Mouse (Mus musculus): ENCODE data around the gene Tgm2. TPM values are rescaled to one million over a fixed set of nuclear protein-coding genes. Genes with fewer than 3 reads are reported as not detected.
A peak's percentile ranks its signal among the peaks of the same experiment; 100 is the strongest.

The Tgm2 gene
- polyA plus RNA-seq, 1 experiment, result 9.7 TPM

DNA sequence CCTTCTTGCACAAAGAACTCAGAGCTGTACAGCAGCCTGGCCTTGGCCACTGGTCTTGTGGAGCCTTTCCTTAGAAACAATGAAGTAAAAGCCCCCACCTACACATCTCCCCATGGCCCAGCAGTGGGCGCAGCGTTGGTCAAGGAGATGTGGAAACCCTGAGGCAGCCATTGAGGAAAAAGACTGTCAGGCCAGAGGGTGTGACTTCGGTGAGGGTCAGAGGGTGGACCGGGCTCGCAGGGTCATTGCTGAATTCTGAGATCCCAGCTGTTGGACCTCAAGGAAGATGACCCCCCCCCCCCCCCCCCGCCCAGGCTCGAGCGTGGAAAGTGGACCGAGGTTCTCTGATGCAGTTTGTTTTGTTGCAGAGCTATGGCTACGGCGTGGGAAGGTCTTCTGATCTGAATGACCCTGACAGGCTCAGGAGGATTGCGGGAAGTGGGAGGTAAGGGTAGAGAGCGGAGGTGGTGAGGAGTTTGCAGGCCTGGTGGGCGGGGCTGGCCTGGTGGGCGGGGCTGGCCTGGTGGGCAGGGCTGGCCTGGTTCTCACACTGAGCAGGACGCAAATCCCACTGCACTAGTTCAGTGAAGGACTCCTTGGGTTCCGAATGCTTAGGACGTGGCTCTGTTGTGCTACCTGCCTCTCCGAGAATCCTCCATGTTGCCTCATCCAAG is 32.6 kb upstream of the Tgm2 start:
- TF ChIP-seq CTCF (IDR thresholded peaks at IDR 0.05; ENCODE audit: borderline replicate concordance, extremely low read depth, insufficient read depth, insufficient read length) (no peak), POLR2A (IDR thresholded peaks at IDR 0.05; ENCODE audit: borderline replicate concordance, extremely low read depth, insufficient read depth, insufficient read length, poor library complexity, severe bottlenecking) (no peak)
- peak; percentile 66 for DNase-seq (ENCODE audit: low read depth)

DNA sequence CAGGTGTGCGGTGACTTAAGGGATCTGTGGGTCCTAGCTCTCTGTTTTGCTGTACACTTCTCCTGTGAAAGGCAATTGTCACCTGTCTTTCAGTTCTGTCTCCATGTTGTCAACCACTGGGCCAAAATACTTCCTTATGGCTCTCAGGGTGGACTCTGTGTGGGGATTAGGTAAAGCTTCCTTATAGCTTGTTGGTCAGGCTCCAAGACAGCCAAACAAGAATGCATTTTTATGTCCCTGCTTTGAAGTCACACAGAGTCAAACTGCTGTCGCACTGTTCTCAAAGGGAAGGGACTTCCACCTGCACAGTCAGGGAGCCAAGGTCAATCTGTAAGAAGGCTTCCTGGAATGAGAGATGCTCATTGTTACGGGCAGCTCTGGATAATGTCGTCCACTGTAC is 31.9 kb upstream of the Tgm2 start:
- no peak for DNase-seq (ENCODE audit: low read depth)
- TF ChIP-seq POLR2A (IDR thresholded peaks at IDR 0.05; ENCODE audit: borderline replicate concordance, extremely low read depth, insufficient read depth, insufficient read length, poor library complexity, severe bottlenecking) (no peak), CTCF (IDR thresholded peaks at IDR 0.05; ENCODE audit: borderline replicate concordance, extremely low read depth, insufficient read depth, insufficient read length) (no peak)

DNA sequence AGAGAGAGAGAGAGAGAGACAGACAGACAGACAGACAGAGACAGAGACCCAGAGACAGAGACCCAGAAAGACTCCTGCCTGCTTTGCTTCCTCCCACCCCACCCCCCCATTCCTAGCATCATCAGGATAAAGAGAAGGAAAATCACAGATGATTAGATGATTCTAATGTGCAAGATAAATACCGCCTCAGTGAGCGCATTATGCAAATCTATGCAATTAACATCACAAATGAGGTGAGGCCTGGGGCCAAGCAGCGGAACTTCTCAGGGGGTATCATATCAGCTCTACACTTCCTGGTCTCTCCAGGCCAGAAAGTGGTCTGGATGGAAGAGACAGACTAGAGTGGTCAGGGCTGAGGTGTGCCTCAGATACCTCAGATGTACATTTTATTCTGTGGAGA is 31.3 kb upstream of the Tgm2 start:
- TF ChIP-seq CTCF (IDR thresholded peaks at IDR 0.05; ENCODE audit: borderline replicate concordance, extremely low read depth, insufficient read depth, insufficient read length) (no peak), POLR2A (IDR thresholded peaks at IDR 0.05; ENCODE audit: borderline replicate concordance, extremely low read depth, insufficient read depth, insufficient read length, poor library complexity, severe bottlenecking) (no peak)
- peak; percentile 89 for DNase-seq (ENCODE audit: low read depth)

DNA sequence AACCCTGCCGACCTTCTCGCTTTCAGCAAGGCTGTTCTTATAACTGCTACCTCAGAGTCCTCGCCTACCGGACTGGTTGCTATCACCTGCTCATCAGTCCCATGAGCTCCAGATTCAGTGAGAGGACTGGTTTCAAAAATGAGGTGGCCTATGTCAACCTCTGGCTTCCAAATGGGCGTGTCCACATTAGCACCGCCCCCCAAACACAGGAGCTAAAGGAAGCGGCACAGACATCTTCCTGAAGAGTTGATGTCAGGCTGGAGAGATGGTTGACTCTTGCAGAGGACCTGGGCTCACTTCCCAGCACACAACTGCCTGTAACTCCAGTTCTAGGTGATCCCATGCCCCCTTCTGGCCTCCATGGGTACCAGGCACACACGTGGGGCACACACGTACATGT is 30.5 kb upstream of the Tgm2 start:
- no peak for DNase-seq (ENCODE audit: low read depth)

DNA sequence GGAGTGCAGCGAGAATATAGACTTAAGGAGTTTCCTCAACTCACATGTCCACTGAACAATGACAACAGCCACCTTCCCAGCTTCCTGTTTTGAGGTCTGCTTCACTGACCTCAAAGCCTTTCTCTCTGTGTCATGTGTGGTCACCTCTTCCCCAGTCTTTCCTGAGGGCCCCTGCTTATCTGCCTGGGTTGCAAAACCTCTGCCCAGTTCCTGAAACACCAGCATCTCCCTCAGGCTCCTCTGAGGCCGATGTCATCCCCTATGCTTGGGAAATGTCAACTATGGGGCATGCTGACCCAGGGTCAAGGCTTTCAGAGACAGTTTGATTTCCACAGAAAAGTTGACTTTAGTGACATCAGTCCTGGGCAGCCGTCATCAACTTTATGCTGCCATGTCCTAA is 29.2 kb upstream of the Tgm2 start:
- no peak for DNase-seq (ENCODE audit: low read depth)

More for the DNA sequence above, 30.5 kb upstream of the Tgm2 start:
- TF ChIP-seq CTCF (IDR thresholded peaks at IDR 0.05; ENCODE audit: borderline replicate concordance, extremely low read depth, insufficient read depth, insufficient read length) (no peak), POLR2A (IDR thresholded peaks at IDR 0.05; ENCODE audit: borderline replicate concordance, extremely low read depth, insufficient read depth, insufficient read length, poor library complexity, severe bottlenecking) (no peak)

GRCm38 (mm10) chr2:158174958-158175357 is 28.7 kb upstream of the Tgm2 start:
- no peak for DNase-seq (ENCODE audit: low read depth)
- no peak for TF ChIP-seq POLR2A (IDR thresholded peaks at IDR 0.05; ENCODE audit: borderline replicate concordance, extremely low read depth, insufficient read depth, insufficient read length, poor library complexity, severe bottlenecking)
- TF ChIP-seq CTCF (IDR thresholded peaks at IDR 0.05; ENCODE audit: borderline replicate concordance, extremely low read depth, insufficient read depth, insufficient read length), result no peak

More for the DNA sequence above, 29.2 kb upstream of the Tgm2 start:
- TF ChIP-seq POLR2A (IDR thresholded peaks at IDR 0.05; ENCODE audit: borderline replicate concordance, extremely low read depth, insufficient read depth, insufficient read length, poor library complexity, severe bottlenecking), result no peak
- no peak for TF ChIP-seq CTCF (IDR thresholded peaks at IDR 0.05; ENCODE audit: borderline replicate concordance, extremely low read depth, insufficient read depth, insufficient read length)

GRCm38 (mm10) chr2:158174438-158174837 is 28.2 kb upstream of the Tgm2 start:
- no peak for TF ChIP-seq POLR2A (IDR thresholded peaks at IDR 0.05; ENCODE audit: borderline replicate concordance, extremely low read depth, insufficient read depth, insufficient read length, poor library complexity, severe bottlenecking)
- no peak for TF ChIP-seq CTCF (IDR thresholded peaks at IDR 0.05; ENCODE audit: borderline replicate concordance, extremely low read depth, insufficient read depth, insufficient read length)
- DNase-seq (ENCODE audit: low read depth), result no peak

DNA sequence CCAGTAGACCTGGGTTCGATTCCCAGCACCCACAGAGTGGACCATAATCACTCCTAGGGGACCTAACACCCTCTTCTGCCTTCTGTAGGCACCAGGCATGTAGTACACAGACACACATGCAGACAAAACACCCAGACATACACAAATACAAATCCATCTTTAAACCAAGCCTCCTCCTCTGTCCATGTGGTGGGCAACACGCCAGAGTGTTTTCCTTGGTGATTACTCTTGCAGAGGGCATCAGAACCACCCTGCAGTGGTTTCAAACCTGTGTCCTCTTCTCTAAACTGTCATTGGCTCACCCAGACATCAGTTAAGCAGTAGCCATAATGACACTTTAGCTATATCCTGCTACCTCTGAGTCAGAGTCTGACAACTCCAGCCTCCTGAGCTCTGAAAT is 24.2 kb upstream of the Tgm2 start:
- TF ChIP-seq CTCF (IDR thresholded peaks at IDR 0.05; ENCODE audit: borderline replicate concordance, extremely low read depth, insufficient read depth, insufficient read length) (no peak), POLR2A (IDR thresholded peaks at IDR 0.05; ENCODE audit: borderline replicate concordance, extremely low read depth, insufficient read depth, insufficient read length, poor library complexity, severe bottlenecking) (no peak)
- DNase-seq (ENCODE audit: low read depth), result no peak

DNA sequence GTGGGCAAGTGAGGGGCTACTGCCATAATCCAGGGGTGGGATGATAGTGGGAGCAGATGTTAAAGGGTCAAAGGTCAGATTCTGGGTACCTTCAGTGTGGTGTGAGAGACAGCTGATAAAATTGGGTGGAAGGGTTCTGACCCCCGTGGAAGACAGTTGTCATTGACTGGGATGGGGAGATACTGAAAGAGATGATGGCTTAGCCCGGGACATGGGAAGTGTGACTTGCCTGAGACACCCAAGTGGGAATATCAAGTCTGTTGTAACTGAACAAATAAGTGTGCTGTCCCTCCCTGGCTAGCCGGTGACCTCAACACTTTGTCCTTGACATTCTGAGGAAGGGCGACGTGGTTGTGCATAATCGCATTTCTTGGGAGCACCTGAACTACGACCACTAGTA is 23.5 kb upstream of the Tgm2 start:
- no peak for DNase-seq (ENCODE audit: low read depth)
- TF ChIP-seq POLR2A (IDR thresholded peaks at IDR 0.05; ENCODE audit: borderline replicate concordance, extremely low read depth, insufficient read depth, insufficient read length, poor library complexity, severe bottlenecking) (no peak), CTCF (IDR thresholded peaks at IDR 0.05; ENCODE audit: borderline replicate concordance, extremely low read depth, insufficient read depth, insufficient read length) (no peak)

GRCm38 (mm10) chr2:158169351-158169750 is 23.1 kb upstream of the Tgm2 start:
- DNase-seq (ENCODE audit: low read depth), result no peak
- TF ChIP-seq POLR2A (IDR thresholded peaks at IDR 0.05; ENCODE audit: borderline replicate concordance, extremely low read depth, insufficient read depth, insufficient read length, poor library complexity, severe bottlenecking) (no peak), CTCF (IDR thresholded peaks at IDR 0.05; ENCODE audit: borderline replicate concordance, extremely low read depth, insufficient read depth, insufficient read length) (no peak)

DNA sequence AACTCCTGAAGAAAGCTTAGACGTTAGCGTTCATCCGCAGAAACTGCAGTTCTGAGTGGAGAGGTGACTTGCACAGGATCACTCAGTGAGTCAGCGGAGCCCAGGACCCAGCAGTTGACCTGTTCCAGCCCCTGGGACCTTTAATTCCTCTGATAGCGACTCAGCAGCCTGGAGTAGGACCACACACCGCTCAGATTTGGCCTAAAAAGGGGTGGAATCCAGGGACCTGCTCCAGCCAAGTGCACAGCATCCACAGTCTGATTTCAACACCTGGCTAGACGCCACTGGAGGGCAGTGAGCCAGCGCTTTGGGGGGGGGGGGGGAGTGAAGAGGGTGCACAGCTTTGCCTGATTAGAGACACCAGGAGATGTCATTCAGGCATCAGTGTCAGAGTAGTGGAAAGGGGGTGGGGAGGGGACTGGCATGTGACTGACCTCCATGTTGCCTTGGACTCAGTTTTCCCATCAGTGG is 22.5 kb upstream of the Tgm2 start:
- DNase-seq (ENCODE audit: low read depth), result no peak

More for the DNA sequence above, 22.5 kb upstream of the Tgm2 start:
- TF ChIP-seq CTCF (IDR thresholded peaks at IDR 0.05; ENCODE audit: borderline replicate concordance, extremely low read depth, insufficient read depth, insufficient read length) (no peak), POLR2A (IDR thresholded peaks at IDR 0.05; ENCODE audit: borderline replicate concordance, extremely low read depth, insufficient read depth, insufficient read length, poor library complexity, severe bottlenecking) (no peak)

All from brain, embryonic 14.5 days (tissue).